Mouse (Mus musculus): ENCODE measurements around the gene Cenpc1.

The Cenpc1 gene

DNA sequence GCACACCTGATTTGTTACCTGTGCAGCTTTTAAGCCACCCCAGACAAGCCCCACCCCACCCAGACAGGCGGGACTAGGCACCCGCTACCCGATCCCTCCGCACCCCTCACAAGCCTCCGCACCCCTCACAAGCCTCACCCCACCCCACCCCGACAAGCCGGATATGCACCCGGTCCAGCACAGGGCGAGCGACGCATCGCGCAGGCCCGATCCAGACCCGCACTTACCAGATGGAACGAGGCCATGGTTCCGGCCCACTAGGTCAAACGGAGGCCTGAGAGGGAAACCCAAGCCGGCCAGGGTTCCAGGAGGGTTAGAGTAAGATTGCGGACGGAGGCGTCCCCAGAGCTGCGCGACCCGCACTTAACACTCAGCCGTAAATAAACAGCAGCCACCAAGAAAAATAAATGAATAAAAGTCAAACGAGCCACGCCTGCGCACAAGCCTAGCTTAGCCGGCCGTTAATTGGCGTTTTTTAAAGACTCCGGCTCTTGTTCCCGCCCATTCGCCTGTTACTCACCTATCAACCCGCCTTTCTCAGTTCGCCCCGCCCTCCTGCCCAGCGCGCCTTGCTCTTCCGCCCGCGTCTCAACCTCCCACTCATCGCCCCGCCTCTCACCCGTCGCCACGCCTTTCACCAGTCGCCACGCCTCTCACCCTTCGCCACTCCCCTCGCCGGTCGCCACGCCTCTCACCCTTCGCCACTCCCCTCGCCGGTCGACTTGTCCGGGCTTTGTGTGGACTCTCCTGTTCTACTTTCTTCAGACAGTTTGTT is at the start of gene Cenpc1:
Gene Cenpc1, minus strand, starts transcription at position 483 of the 775 bp plus-strand sequence.
- DNase-seq: peak; percentile 95

DNA sequence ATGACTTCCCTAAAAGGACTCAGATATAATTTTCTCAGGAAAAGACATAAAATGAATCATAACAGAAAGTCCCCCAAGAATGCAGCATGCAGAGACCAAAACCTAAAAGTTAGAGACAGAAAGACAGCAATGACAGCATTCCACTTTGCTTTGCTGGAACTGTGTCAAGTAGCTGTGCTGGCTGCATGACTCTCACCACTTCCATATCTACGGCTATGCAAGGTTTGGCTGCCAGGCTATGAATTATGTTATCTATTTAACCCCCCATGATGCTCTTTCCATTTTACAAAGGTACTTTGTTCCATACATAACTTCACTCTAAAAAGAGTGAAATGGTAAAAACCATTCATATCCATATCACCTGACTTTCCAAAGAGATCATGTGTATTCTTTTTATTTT is 48.6 kb upstream of the Cenpc1 start:
- no peak for DNase-seq

DNA sequence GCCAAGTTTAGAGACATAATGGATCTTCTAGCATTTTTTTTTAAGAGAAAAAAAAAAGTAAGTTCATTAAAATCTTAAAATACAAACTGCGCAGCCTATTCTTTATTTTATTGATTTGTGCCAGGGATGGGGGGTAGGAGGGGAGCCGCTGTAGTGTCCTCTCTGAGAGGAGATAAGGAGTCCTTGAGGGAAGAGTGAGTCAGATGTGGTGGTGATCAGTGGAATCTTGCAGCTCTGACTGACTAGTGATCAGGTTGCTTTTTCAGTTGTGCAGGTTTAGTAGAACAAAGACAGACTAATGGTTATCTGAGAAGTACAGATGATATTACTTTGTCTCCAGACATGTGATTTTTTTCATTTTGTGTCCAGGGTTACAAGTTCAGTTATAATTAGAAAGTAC is 47.7 kb upstream of the Cenpc1 start:
- no peak for DNase-seq

DNA sequence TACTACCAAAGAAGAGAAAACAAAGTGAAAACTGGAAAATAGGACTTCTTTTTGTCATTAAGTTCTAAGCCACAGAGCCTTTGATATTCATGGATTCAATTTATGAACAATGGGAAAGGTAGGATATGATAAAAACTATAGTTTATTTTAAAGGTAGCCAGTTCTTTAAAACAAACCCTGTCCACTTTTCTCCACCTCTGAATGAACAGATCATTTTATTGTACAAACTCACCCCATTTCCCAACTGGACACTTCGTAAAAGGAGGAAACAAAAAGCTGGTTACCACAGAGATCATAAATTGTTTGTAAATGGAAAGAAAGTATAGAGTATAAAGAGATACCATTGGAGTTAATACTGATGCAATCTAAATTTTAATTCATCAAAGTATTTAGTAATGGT is 45.7 kb upstream of the Cenpc1 start:
- DNase-seq: no peak

DNA sequence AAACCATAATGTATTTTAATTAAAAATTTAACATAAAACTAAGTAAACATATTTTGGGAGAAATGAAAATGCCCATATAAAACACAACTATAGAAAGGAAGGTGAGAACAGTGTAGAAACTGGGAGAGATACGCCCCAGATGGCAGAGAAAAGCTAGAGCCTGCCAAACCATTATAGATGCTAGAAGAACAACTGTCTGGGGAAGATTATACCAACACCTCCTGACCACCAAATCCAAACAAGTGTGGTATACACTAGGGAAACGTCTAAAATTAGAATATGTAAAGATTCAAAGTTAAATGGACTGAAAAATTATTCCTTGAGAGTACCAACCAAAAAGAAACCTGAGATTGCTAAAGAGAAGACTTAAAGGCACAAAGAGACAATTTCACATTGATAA is 41.2 kb upstream of the Cenpc1 start:
- DNase-seq: no peak

DNA sequence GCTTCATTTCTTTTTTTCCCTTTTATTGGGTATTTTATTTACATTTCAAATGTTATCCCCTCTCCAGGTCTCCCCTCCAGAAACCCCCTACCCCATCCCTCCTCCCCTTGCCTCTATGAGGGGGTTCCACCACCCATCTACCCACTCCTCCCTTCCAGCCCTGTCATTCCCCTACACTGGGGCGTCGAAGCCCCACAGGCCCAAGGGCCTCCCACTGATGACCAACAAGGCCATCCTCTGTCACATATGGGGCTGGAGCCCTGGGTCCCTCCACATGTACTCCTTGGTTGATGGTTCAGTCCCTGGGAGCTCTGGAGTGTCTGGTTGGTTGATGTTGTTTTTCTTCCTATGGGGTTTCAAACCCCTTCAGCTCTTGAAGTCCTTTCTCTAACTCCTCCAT is 36.8 kb upstream of the Cenpc1 start:
- DNase-seq: no peak

DNA sequence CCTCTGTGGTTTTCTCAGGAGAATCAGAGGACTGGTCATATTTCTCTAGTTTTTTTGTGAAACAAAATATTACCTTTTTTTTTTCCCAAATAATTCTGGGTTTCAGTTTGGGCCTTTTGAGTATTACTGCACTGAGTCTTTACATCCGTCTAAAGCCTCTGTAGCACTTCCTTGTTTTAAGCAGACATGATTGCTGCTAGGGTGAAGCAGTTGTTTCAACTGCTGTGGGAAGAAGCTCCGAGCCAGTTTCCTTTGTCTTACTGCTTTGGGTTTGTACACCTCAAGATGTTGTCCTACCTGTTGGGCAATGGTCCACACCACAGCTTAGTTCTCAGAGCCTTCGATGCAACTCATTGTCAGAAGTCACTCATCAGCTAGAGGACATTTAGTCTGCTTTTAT is 35.2 kb upstream of the Cenpc1 start:
- no peak for DNase-seq

DNA sequence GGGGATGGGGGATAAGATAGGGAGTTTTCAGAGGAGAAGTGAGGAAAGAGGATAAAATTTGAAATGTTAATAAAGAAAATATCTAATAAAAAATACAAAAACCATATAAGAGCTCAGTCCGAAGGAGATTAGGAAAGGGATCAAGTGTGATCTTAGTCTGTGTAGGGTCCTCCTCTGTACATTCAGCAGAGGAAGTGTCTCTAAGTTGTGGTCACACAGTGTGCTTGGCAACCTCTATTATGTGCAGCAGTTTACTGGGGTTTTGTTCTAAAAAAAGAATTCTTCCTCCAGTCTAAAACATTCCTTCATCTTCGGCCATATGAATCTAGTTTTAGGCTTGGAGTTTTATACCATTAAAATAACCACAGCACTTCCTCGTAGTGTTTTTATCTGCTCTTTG is 33.6 kb upstream of the Cenpc1 start:
- no peak for DNase-seq

DNA sequence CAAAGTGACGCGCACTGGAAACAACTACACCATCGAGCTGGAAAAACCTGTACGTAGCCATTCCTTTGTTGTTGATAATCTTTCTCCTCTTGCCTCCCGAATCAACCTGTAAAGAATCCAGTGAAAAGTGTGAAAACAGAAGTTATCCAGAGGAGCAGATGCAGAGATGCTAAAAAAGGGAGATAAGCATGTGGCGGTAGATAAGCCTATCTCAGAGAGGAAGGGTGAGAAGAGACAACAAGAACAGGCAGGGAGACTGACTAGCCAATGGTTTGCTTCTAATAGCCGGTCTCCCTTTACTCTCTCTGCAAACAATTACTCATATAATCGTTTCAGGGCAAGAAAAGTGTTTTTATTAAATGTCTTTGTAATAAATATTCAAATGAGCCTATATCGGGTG is 29.4 kb upstream of the Cenpc1 start:
- no peak for DNase-seq

DNA sequence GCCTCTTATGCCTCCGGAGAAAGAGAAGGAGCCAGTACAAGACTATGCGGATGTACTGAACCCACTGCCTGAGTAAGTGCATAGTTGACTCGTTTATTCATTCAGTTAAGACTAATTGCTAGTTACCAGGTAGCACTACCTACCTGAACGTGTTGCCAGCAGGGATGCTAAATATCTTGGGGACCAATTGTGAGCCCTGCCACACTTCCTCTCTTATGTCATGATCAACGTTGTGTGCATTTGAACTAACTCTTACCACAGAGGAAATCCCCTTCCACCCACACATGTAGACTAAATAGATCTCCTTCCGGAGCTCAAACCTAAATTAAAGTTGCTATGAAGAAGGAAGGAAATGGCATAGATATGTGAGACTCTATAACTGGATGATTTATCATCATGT is 21.4 kb upstream of the Cenpc1 start:
- peak in 1 of 2 experiments; percentile 35 for DNase-seq

DNA sequence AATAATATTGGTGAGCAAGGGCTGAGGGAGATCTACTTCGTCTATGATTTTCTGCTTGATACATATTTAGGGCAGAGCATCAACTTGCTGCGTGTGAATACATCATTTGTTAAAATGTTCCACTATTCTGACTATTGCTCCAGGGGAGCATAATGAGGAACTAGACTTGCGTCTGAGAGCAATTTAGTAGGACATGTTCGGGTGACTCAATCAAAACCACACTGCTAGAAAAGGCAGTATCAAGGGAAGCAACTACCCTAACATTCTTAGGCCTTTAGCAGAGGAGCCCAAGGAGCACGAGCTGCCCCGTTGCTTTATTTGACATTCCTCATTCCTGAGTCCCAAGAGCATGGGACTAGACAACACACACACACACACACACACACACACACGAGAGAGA is 19.6 kb upstream of the Cenpc1 start:
- DNase-seq: no peak

DNA sequence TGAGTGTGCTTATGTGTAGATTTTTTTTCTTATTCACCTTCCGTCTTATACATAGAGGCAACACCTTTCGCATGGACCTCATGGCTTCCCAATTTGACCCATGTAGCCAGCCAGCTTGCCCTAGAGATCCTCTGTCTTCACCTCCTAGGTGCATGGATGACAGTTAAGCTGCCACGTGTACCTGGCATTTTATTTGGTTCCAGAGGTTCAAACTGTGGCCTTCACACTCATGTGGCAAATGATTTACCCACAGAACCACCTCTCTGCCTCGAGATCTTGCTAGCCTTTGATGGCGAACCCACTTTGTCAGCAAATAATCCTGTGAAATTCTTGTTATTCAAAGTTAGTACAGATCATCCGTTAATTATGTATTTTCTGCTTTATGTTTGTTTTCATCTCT is 18.6 kb upstream of the Cenpc1 start:
- DNase-seq: no peak

DNA sequence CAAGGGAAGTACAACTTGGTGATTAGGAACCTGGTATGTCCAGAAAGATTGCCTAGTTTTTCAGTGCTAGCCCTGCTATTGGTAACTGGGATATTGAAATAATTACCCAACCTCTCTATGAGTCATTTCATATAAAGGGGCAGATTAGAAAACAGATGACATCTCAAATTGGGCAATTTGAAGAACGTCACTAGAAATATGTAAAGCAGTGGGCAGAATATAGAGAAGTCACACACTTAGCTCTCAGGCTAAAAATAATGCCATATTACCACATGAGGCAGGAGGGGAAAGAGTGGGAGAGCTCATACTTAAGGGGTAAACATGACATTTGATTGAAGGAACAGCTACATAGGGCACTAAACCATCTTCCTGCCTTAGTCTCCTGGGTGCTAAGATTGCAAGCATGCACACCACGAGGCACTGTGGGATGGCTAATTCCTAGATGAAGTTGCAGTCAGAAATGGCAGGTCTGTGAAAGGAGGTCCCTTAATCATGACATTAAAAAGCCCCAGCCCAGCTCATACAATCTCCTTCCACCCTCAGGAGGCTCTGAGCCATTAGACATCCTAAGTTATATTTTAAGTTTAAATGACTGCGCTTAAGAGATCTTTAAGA is 13.4 kb upstream of the Cenpc1 start:
- no peak for DNase-seq

DNA sequence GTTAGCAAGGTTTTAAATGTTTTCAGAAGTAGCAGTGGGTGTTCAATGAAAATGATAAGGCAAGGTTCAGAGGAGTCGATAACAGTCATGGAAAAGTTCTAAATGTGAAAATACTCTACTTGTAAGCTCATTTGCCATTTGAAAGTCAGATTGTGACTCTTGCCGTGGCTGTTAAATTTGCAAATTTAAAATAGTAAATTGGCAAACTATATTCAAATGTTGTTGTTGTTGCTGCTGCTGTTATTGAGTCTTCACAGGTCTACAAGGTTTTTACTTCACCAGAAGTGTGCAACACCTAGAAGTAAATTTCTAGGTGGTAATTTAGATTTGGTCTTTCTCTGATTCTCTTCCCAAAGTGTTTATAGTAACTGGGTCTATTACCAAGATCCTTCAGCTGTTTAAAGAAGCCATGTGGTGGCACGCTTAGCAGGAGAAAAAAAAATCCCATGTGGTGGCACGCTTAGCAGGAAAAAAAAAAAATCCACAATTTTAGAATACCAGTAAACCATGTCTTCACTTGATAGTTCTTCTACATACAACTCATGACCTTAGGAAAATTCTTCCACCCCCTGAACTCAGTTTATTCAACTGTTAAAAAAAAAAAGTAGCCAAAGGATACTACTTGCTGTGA is 7.5 kb upstream of the Cenpc1 start:
- DNase-seq: no peak

DNA sequence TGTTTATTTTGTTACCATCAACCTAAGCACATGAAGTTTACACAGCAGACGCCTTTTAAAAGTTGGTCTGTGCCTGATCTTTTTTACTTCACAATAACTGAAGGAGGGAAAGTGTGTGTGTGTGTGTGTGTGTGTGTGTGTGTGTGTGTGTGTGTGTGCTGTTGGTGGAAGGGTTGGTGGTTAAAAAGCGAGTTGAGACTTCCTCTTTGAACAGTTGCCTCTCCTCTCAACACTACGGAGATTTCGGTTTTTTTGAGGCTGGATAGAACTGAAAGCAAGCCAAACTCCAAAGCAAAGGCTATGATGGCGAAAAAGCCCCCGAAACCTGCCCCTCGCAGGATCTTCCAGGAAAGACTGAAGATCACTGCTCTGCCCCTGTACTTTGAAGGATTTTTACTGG is 6.2 kb upstream of the Cenpc1 start, which contains the start of gene Stap1:
Gene Stap1, plus strand, starts transcription at position 209 of the 400 bp plus-strand sequence.
- DNase-seq: peak; percentile 15 to 52

DNA sequence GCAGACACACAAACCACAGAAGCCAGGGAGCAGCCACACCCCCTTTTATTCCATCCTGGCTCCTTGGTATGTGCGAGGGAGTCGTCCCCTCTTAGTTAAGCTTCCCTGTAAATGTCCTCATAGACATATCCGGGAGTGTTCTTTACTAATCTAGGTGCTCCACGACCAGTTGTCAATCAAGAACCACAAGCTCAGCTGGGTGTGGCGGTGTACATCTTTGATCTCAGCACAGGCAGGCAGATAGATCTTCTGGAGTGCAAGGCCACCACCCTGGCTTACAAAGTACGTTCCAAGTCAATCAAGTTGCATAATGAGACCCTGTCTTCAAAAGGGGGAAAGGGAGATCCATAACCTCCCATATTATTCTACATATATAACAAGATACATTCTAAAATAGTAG is 3.7 kb upstream of the Cenpc1 start:
- no peak for DNase-seq

DNA sequence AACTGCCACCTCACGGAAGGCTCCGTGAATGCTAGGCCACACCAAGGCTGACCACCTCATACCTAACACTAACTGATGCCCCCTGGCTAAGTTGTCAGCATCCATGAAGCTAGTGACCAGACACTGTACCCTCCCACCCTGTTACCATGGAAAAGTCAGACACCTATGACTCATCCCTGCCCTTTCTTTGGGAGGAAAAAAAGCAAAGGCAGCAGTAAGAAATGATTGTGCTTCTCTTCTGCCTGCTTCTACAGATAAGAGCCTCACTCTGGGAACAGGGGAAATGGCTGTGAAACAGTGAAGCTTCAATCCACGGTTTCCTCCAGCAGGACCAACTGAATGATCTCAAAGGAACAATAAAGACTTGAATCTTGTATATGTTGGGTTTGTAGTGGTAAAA is 3.1 kb upstream of the Cenpc1 start:
- DNase-seq: no peak

DNA sequence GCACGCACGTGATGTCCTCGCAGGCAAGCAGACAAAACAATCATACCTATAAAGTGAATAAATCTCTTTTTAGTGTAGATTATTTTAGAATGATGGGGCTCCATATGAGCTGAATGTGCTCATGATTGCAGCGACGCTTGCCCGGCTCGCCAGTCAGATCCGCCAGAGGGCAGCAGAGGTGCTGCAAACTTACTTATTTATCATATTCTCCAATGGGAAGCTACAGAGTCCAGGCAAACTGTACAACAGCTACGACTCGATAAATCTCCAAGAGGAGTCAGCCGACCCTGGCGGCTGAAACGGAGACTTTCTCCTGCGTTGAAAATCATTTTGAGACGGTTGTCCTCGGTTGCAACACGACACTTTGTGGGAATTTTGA is 1.2 kb upstream of the Cenpc1 start:
- DNase-seq: peak; percentile 76 to 83

DNA sequence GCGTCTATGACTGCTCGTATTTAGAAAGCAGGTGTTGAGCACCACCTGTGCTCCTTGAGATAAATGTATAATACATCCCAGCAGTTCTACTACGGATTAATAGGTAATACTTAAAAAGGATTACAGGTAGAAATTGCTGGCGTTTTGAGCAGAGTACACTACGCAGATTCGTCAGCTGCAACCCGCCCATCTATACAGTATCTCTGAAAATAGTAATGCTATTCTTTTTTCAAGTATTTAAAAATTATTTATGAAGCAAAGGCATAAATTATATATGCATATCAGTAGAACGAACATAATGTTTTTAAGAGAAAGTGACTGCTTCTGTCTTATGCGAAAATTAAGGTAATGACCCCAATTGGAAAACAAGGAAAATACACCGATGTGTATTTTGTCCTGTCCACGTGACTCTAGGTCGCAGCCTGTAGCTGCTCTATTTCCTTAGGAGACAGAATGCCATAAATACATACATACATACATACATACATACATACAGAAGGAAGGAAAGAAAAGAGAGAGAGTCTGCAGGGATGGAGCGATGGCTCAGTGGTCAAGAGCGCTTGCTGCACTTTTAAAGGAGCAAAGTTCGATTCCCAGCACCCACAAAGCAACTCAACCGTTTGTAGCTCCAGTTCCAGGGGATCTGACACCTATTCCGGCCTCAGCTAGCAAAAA is 630 bp upstream of the Cenpc1 start:
- no peak for DNase-seq

DNA sequence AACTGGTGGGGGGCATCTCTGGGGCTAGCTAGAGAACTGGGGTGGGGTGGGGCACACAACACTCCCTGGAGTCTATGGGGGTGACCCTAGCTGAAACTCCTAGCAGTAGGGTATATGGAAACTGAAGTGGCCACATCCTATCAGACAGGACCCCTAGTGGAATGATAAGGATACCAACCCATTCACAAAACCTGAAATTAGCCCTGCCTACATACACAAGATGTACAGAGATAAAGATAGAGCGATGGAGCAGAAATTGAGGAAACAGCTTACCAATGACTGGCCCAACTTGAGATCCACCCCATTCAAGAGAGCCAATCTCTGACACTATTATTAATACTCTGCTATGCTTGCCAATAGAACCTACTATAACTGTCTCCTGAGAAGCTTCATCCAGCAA is 1.9 kb downstream of the Cenpc1 start:
- no peak for DNase-seq

DNA sequence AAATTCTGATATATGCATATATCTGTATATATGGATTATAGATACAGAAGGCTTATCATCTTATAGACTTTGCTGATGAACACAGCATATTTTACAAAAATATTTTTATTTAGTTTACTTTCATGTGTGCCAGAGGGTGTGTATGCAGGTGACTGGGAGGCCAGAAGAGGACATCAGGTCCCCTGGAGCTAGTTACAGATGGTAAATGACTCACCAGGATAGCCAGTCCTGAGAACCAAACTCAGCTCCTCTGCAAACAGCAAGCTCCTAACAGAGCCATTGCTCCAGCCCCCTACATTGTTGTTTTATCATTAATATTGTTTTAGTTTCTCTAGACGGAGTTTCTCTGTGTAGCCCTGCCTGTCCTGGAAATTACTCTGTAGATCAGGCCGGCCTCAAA is 35.6 kb downstream of the Cenpc1 start:
- DNase-seq: no peak

DNA sequence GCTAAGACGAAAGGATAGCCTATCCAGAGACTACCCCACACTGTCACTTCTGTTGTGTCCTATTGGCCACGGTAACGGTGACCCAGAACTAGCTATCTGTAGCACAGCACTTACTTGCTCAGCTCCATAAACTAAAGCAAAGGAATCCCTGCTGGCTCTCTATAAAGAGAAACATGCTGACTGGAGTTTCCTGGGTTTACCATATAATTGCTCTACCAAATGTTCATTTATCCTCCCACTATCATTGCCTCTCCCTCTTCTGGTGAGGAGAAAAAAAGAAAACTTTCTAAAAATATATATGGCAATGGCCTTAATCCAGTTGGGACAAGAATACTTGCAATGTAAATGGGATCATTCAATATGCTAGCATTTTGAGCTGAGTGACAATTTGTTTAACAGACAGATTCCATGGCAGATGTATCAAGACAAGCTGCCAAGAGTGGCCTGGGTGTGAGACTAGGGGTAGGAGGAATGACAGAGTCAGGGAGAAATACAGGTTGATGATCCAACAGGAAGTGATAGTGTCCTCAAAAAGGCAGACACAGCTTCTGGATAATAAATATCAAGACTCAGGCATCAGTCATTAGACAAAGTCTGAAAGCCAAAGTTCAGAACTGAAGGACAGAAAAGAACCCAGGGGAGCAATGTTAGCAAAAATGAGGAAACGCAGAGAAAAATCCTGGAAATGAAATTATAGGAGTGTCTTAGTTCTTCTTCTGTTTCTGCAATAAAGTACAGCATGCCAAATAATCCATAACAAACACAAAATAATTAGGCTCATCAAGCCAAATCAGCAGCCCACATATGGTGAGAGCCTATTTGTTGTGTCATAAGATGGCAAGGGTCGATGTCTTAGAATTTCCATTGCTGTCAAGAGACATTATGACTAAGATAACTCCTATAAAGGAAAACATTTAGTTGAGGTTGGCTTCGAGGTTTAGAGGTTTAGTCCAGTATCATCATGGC is 68.6 kb downstream of the Cenpc1 start:
- DNase-seq: no peak

DNA sequence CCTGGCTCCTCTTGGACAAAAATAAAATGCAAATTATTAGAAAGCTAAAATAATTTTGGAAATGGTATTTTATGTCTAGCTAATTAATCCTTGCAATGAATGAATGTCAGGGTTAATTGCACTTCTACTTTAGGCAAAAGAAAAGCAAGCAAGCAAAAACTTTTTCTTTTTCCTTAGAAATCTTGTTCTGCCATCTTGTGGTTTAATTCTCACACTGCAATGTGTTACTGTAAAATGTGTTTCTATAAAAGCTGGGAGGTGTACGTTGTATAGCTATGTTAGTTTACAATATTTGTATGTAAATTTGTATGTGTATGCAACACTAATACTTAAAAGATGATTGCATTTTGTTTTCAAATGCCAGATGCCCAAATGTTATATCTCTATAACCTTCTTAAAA is 70.8 kb downstream of the Cenpc1 start:
- no peak for DNase-seq

All from thymus, adult 18-20 months (tissue).